Mouse (Mus musculus) lung, postnatal 0 days (tissue): Measurements from ENCODE around the gene Kpna3.

ENCODE experiments used
- CTCF ChIP-seq: IDR thresholded peaks from 2 replicates; pipeline ENCODE4 v1.5.1; 2016; ENCODE audit warnings: antibody characterized with exemption, mild to moderate bottlenecking
- EP300 ChIP-seq: IDR thresholded peaks from 2 replicates; pipeline ENCODE4 v1.6.1; 2016; ENCODE audit warnings: antibody characterized with exemption, mild to moderate bottlenecking, control low read depth

GRCm38 (mm10) chr14:61407055-61407454 is 32.6 kb downstream of the Kpna3 start:
- TF ChIP-seq CTCF (no peak), EP300 (no peak)
